Mouse (Mus musculus) forelimb bud, embryonic 11.5 days (tissue): ENCODE measurements at regions not wholly inside any gene's neighbourhood (a gene's known extent, or its start where the extent isn't known, plus 50 kb on each side); places are given as distances from the start of the nearest gene placed in this dataset.

Experiments
- DNase-seq: peaks from one replicate; pipeline ENCODE4 v3.0.0-alpha.2; 2012; ENCODE audit warnings: low read depth, low spot score

DNA sequence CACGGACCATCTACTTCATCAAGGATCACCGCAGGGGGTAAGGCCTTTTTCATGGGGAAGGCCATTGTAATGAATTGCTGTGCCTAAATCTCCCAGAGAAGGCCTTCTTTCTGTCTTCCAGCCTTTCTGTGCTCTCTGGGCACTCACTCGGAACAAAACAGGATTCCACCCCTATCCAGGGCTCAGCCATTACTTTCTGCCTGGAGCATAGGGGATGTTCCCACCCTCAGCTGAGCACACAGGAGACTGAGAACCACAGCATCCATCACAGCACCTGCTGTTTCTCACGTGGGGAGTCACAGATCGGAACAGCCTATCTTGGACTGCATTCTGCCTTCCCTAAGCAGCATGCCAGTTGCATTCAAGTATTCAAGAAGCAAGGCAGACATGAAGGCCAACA is 4071.8 kb upstream of the Gm7489 start:
- DNase-seq: no peak

GRCm38 (mm10) chr15:49860331-49860730 is 4024.4 kb upstream of the Gm7489 start:
- no peak for DNase-seq

- peak; percentile 75 for DNase-seq
Observed at GRCm38 (mm10) chr15:49874555-49874954, 4010.2 kb upstream of the Gm7489 start.

- no peak for DNase-seq
Observed at GRCm38 (mm10) chr15:49885947-49886346, 3998.8 kb upstream of the Gm7489 start.

DNA sequence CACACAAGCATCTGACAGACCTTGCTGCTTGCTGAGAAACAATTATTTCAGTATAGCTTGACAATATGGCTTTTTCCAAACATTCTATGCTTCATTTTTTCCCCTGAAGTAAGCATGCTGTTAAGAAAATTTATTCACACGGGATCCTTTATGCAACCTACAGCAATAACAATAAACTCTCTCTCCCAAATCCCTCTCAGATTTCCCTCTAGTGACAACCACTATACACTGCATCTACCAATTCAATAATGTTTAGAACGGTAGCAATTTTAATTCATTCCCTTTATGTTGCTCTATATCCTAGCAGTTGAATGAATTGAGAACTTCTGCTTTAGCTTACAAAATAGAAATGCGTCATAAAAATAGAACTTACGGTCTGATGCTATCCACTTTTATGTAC is 3988.7 kb upstream of the Gm7489 start:
- DNase-seq: no peak

GRCm38 (mm10) chr15:49898783-49899182 is 3985.9 kb upstream of the Gm7489 start:
- no peak for DNase-seq

GRCm38 (mm10) chr15:49899782-49900181 is 3984.9 kb upstream of the Gm7489 start:
- DNase-seq: no peak
